Mouse (Mus musculus) E14TG2a.4 (cell line): Measurements from ENCODE around the gene St8sia1.

Experiments
- H3K27me3 ChIP-seq: 2 replicates; pipeline ENCODE4 v1.6.1; 2014; ENCODE audit warnings: low read length, control low read depth; ENCODE audit not compliant: insufficient read depth
- H3K36me3 ChIP-seq: 2 replicates; pipeline ENCODE4 v1.6.1; 2014; ENCODE audit warnings: low read length, control low read depth; ENCODE audit not compliant: insufficient read depth
- H3K4me1 ChIP-seq: replicated peaks from 2 replicates; pipeline ENCODE4 v1.6.1; 2014; ENCODE audit warnings: low read depth, low read length, control low read depth
- H3K4me3 ChIP-seq: replicated peaks from 2 replicates; pipeline ENCODE4 v1.5.1; 2014; ENCODE audit warnings: mild to moderate bottlenecking, low read length
- H3K9me3 ChIP-seq: 2 replicates; pipeline ENCODE4 v1.6.1; 2014; ENCODE audit warnings: low read length, control low read depth
- CTCF ChIP-seq: conservative IDR thresholded peaks from 2 replicates; pipeline ENCODE4 v1.5.1; 2014; ENCODE audit warnings: low read length
- NANOG ChIP-seq: IDR thresholded peaks from 2 replicates; pipeline ENCODE4 v1.6.1; 2014; ENCODE audit warnings: borderline replicate concordance, low read length, mixed read lengths
- POU5F1 ChIP-seq: IDR thresholded peaks from 2 replicates; pipeline ENCODE4 v1.6.1; 2014; ENCODE audit warnings: low read length, borderline replicate concordance

St8sia1 gene

DNA sequence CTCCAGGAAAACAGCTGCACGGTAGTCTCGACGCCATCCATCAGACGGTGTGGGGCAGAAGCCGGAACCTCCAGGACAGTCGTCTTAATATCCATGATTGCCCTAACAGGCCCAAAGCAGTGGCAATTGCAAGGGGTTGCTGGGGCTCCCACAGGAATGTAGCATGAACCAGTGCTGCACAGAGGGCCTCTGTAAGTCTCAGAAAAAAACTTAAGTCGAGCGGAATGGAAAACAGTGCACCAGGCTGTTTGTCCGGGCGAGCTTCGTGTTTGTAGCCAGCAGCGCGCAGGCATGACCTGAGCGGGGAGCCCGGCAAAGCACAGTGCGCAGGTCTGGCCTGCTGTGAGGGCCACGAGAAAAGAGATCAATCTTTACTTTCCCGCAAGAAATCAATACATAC lies 128.5 kb downstream of the St8sia1 start:
- Histone ChIP-seq H3K9me3 (no peaks in the 10 kb centered on the region), H3K4me1 (peaks cover 12% of the 10 kb centered on the region), H3K4me3 (0 out of 2 replicates have a peak overlapping the region, but pooled peaks have one; percentile 35), H3K36me3 (0 out of 2 replicates have a peak, but pooled peaks cover 3% of the 10 kb centered on the region), H3K27me3 (no peaks in the 10 kb centered on the region)
- TF ChIP-seq POU5F1 (no peak), NANOG (no peak), CTCF (no peak)

DNA sequence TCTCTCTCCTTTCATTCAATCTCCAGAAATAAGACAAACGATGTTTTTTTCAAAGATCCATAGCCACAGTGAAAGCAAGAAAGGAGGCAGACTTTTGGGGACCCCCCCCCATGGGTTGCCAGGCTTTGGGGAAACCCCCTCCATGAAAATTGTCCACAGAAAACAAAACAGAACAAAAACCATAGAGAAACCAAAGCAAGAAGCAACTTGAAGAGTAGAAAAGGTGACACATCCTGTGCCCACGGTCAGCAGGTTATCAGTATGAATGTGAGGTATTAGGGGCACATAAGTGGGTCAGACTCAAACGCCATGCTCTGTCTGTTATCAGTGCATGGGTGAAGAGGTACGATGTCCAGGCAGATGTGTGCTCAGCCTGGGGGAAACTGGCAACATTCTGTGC lies 129.3 kb downstream of the St8sia1 start:
- Histone ChIP-seq H3K4me3 (no peak overlapping the region), H3K36me3 (0 out of 2 replicates have a peak, but pooled peaks cover 11% of the 10 kb centered on the region)

DNA sequence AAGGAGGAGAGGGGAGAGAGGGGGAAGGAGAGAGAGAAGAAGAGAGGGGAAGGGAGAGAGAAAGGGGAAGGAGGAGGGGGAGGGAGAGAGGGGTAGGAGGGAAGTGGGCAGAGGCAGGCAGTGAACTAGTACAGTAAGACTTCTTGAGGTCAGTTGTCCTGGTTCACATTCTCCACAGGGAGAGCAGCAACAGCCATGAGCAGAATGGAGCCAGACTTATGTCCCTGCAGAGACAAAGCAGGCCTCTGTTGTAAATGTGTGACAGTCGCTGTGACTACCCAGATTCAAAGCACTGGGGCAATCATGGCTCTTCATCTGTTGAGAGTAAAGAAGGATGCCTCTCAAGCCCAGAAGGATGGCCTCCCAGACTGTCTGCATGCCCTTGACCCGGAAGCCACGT lies 132.5 kb downstream of the St8sia1 start:
- no peaks in the 10 kb centered on the region; the same call in 1 of the 2 replicates for H3K9me3 ChIP-seq
- peaks cover 34% of the 10 kb centered on the region for H3K36me3 ChIP-seq
- no peak overlapping the region for H3K4me3 ChIP-seq
- TF ChIP-seq CTCF (no peak), POU5F1 (no peak), NANOG (no peak)
- peaks cover 18% of the 10 kb centered on the region for H3K4me1 ChIP-seq
- no peaks in the 10 kb centered on the region for H3K27me3 ChIP-seq

More for the DNA sequence above, 129.3 kb downstream of the St8sia1 start:
- no peaks in the 10 kb centered on the region; the same call in 1 of the 2 replicates for H3K9me3 ChIP-seq
- TF ChIP-seq POU5F1: no peak
- TF ChIP-seq CTCF: no peak
- TF ChIP-seq NANOG: no peak
- peaks cover 14% of the 10 kb centered on the region for H3K4me1 ChIP-seq
- H3K27me3 ChIP-seq: no peaks in the 10 kb centered on the region

DNA sequence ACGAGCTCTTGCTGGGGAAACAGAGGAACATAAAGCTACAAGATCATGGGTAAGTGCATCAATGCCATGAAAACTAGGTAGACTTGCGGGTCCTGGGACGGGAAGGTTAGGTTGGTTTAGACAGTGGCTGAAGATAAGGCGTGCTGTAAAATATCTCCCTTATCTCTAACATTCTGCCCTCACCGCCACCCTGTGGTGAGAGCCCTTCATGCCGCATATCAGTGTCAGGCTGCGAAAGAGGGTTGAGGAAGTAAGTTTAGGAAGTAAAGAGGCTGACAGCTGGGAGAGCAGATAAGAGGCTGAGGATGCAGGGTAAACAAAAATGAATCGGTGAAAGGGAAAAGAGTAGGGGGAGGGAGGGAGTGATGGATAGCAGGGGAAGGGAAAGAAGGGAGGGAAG lies 133.0 kb downstream of the St8sia1 start:
- Histone ChIP-seq H3K27me3 (no peaks in the 10 kb centered on the region), H3K4me3 (no peak overlapping the region), H3K9me3 (no peaks in the 10 kb centered on the region; the same call in 1 of the 2 replicates), H3K4me1 (peaks cover 18% of the 10 kb centered on the region), H3K36me3 (peaks cover 38% of the 10 kb centered on the region)
- TF ChIP-seq CTCF: no peak
- TF ChIP-seq NANOG: no peak
- no peak for TF ChIP-seq POU5F1

DNA sequence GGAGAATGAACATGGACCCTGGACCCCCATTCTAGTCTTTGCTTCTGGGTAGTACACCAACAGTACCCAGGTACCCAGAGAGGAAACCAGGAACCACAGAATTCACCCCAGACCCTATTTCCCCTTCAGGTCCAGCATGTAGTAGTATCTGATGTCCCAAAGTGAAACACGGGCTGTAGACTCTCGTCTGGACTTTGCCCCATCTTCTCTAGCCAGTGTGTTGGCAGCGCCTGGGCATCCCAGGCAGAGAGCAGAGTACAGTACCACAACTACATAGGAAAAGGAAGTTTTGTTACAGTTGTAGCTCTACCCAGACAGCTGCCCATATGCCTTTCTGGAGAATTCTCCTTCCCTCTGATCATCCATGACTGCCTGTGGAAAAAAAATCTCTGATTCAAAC lies 134.0 kb downstream of the St8sia1 start:
- TF ChIP-seq NANOG (no peak), POU5F1 (no peak), CTCF (no peak)
- no peaks in the 10 kb centered on the region; the same call in 1 of the 2 replicates for H3K9me3 ChIP-seq
- no peak overlapping the region for H3K4me3 ChIP-seq
- H3K27me3 ChIP-seq: no peaks in the 10 kb centered on the region
- peaks cover 12% of the 10 kb centered on the region for H3K4me1 ChIP-seq
- peaks cover 38% of the 10 kb centered on the region for H3K36me3 ChIP-seq

DNA sequence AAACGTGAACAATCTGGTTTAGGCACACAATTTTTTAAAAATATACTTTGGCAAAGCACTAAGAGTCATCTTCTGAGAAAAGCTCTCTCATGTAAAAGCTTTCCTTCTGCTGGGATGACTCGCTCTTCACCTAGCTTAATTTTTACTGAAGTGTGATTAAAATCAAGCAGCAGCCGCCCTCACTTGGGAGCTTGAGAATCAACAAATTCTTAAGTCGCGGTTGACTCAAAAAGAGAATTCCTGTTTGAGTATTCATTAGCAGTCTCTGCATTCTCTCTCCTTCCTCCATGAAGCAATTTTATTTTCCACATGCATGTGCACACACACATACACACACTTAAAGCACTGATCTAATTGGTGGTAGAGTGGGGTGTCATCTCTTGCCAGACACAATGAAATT lies 138.8 kb downstream of the St8sia1 start:
- Histone ChIP-seq H3K36me3 (peaks cover 32% of the 10 kb centered on the region), H3K27me3 (no peaks in the 10 kb centered on the region), H3K4me1 (0 out of 2 replicates have a peak, but pooled peaks cover 6% of the 10 kb centered on the region), H3K9me3 (no peaks in the 10 kb centered on the region; the same call in 1 of the 2 replicates), H3K4me3 (no peak overlapping the region)
- no peak for TF ChIP-seq CTCF
- TF ChIP-seq POU5F1: no peak
- no peak for TF ChIP-seq NANOG

DNA sequence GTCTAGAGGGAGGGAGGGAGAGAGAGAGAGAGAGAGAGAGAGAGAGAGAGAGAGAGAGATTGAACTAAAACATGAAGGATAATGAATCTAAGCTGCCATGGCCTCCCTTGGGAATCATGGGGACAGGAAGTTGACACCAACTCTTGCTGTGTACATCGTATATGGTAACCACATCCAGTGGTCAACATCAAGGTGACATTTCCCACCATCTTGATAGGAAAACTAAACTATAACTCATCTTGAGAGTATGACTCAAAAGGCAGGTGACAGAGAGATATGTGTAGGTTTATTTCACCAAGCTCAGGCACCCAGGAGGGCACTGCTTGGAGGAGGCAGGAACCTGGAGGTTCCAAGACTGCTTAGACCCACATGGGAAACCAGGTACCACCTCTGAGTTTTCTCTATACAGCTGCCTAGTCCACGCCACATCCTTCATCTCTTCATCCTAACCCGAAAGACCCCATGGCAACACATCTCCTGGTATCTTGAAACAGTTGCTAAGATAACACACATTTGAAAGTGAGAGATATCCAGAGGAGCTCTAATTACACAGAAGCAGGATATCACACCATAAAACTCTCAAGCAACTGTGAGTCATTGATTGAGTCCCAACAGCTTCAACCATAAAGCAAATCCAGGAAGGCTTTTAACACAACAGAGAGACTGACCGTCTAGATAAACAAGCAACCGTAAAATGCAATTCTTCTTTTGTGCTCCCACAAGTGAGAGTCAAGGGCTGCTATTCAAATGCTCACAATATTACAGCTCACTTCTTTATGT lies 141.1 kb downstream of the St8sia1 start:
- Histone ChIP-seq H3K4me1 (0 out of 2 replicates have a peak, but pooled peaks cover under 1% of the 10 kb centered on the region), H3K9me3 (no peaks in the 10 kb centered on the region), H3K4me3 (no peak overlapping the region), H3K36me3 (peaks cover 19% of the 10 kb centered on the region), H3K27me3 (no peaks in the 10 kb centered on the region)
- no peak for TF ChIP-seq CTCF
- no peak for TF ChIP-seq NANOG
- no peak for TF ChIP-seq POU5F1

DNA sequence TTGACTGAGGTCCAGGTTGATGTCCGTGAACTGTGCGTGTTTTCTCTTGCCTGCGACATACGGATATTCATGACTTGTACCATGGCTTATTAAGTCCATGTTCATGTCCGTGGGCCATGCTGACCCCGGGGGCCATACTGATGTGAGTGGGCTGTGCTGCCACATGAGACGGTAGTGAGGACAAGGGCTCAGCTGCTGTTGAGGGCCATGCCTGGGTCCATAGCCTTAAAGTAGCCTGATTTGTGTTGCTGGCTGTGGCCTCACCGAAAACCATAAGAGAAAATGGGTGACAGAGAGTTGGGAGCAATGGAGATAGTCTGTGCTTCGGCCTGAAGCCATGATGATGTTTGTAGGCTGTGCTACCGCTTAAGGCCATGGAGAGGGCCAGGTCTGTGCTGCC lies 145.9 kb downstream of the St8sia1 start:
- peaks cover 37% of the 10 kb centered on the region for H3K4me1 ChIP-seq
- H3K4me3 ChIP-seq: no peak overlapping the region

DNA sequence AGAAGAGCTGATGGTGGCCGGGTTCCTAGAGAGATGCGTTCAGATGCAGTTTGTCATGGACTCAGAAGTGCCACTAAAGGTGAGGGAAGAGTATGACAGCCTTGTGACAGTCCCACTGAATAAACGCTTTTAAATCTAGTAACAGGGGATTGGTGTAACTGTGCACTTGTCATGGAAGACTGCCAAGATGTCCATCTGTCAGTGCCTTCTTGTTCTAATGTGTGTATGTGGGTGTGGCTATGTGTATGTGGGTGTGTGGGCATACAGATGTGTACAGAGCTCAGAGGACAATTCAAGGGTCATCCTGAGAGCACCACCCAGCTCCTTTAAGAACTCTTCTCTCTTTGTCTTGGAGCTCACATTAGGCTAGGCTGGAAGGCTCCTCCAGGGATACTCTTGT lies 148.7 kb downstream of the St8sia1 start:
- Histone ChIP-seq H3K4me3 (no peak overlapping the region), H3K27me3 (no peaks in the 10 kb centered on the region; the same call in 1 of the 2 replicates), H3K9me3 (no peaks in the 10 kb centered on the region), H3K36me3 (no peaks in the 10 kb centered on the region), H3K4me1 (peaks cover 48% of the 10 kb centered on the region)
- TF ChIP-seq POU5F1: no peak
- TF ChIP-seq CTCF: no peak

More for the DNA sequence above, 145.9 kb downstream of the St8sia1 start:
- Histone ChIP-seq H3K27me3 (no peaks in the 10 kb centered on the region; the same call in 1 of the 2 replicates), H3K9me3 (no peaks in the 10 kb centered on the region), H3K36me3 (no peaks in the 10 kb centered on the region)
- no peak for TF ChIP-seq NANOG
- no peak for TF ChIP-seq POU5F1
- no peak for TF ChIP-seq CTCF
